1 mouse cellular context compared by ENCODE assay signal in the genomic region with DNA sequence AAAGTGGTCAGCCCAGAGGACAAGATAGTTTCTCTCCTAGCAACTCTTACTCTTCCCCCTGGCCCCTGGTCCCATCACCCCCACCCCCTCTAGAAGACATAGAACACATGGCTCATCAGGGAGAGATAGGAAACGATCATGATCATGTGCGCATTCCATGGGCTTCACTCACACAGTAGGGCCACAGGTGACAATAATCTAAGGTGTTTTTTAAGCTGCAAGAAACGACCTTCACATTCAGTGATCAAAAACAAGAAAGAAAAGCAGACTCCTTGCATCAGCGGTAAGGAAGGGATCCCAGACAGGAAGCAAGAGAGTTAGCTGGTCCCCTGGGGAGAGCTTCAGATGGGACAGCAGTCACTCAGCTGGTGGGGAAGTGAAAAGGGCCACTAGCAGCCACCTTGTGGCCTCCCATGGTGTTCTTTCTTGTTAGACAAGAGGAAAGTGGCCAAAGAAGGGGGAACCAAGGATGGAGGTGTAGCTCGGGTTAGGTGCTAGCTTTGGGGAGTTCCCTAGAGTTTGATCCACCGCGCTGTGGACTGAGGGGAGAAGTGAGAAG.
TF ChIP-seq lines count a peak whose summit lies in the region.

No protein-coding gene starts in this region.

TF ChIP-seq in CH12.LX, 34 proteins besides CTCF, POLR2A, EP300 and RAD21 (continued from another document):
- TF ChIP-seq JUN (IDR thresholded peaks at IDR 0.05; ENCODE audit: insufficient read depth, low read depth, low read length) = 0 out of 2 replicates have a peak, but pooled peaks have one; percentile 23
- peak; percentile 50 for TF ChIP-seq CHD2 (IDR thresholded peaks at IDR 0.05; ENCODE audit: low read length)
- 0 out of 2 replicates have a peak, but pooled peaks have one; percentile 39 for TF ChIP-seq MAFK (IDR thresholded peaks at IDR 0.05; ENCODE audit: insufficient replicate concordance, low read length)
- no peak for TF ChIP-seq ZMIZ1 (IDR thresholded peaks at IDR 0.05; ENCODE audit: low read depth, low read length)
- TF ChIP-seq GABPA (IDR thresholded peaks at IDR 0.05; ENCODE audit: insufficient replicate concordance, low read depth, low read length) = no peak
- TF ChIP-seq HCFC1 (IDR thresholded peaks at IDR 0.05; ENCODE audit: low read depth, low read length) = peak; percentile 37; the same call in 1 of the 2 replicates
- TF ChIP-seq MEF2A (IDR thresholded peaks at IDR 0.05; ENCODE audit: borderline replicate concordance, low read depth, low read length) = peak; percentile 68; the same call in 1 of the 2 replicates
